Mouse (Mus musculus) intestine, embryonic 15.5 days (tissue): Measurements from ENCODE around the gene Mrps33. TPM values are rescaled to one million over a fixed set of nuclear protein-coding genes. Genes with fewer than 3 reads are reported as not detected.

ENCODE experiments used
- ATAC-seq: fragments of 200-750 bp; cut with Nextera tagmentation; 2 replicates; pipeline ENCODE4 v1.8.0; 2017; ENCODE audit warnings: moderate TSS enrichment, moderate library complexity
- H3K27ac ChIP-seq: fragments of 300-500 bp; sonication (generic); 2 replicates; pipeline ENCODE4 v1.5.1; 2015; ENCODE audit warnings: mild to moderate bottlenecking, inconsistent platforms
- H3K27me3 ChIP-seq: fragments of 300-500 bp; sonication (generic); replicated peaks from 2 replicates; pipeline ENCODE4 v1.6.1; 2015; ENCODE audit warnings: inconsistent platforms
- H3K36me3 ChIP-seq: fragments of 300-500 bp; sonication (generic); 2 replicates; pipeline ENCODE4 v1.6.1; 2015; ENCODE audit warnings: inconsistent platforms
- H3K4me1 ChIP-seq: fragments of 300-500 bp; sonication (generic); replicated peaks from 2 replicates; pipeline ENCODE4 v1.6.1; 2015; ENCODE audit warnings: inconsistent platforms
- H3K4me2 ChIP-seq: fragments of 300-500 bp; sonication (generic); replicated peaks from 2 replicates; pipeline ENCODE4 v1.6.1; 2015; ENCODE audit warnings: mild to moderate bottlenecking, inconsistent platforms
- H3K4me3 ChIP-seq: fragments of 300-500 bp; sonication (generic); replicated peaks from 2 replicates; pipeline ENCODE4 v1.5.1; 2015; ENCODE audit warnings: inconsistent platforms
- H3K9ac ChIP-seq: fragments of 300-500 bp; sonication (generic); 2 replicates; pipeline ENCODE4 v1.6.1; 2015; ENCODE audit warnings: inconsistent platforms
- H3K9me3 ChIP-seq: fragments of 300-500 bp; sonication (generic); 2 replicates; pipeline ENCODE4 v1.6.1; 2016; ENCODE audit warnings: inconsistent platforms
- WGBS: fragments of 180-500 bp; shearing (Covaris S2); methylation state at CpG from one replicate; pipeline ENCODE4 v1.1.7; 2015; 5-methylcytosine and 5-hydroxymethylcytosine counted together
- polyA plus RNA-seq: library from polyadenylated mRNA; unstranded; fragments of >200 nt; fragmentation: Nextera tagmentation; extraction: Ambion mirVana; gene quantifications from 2 replicates; pipeline ENCODE4 v1.2.1, GENCODE M21; 2015

The Mrps33 gene
- polyA plus RNA-seq = 175 and 192 TPM in 2 replicates

DNA sequence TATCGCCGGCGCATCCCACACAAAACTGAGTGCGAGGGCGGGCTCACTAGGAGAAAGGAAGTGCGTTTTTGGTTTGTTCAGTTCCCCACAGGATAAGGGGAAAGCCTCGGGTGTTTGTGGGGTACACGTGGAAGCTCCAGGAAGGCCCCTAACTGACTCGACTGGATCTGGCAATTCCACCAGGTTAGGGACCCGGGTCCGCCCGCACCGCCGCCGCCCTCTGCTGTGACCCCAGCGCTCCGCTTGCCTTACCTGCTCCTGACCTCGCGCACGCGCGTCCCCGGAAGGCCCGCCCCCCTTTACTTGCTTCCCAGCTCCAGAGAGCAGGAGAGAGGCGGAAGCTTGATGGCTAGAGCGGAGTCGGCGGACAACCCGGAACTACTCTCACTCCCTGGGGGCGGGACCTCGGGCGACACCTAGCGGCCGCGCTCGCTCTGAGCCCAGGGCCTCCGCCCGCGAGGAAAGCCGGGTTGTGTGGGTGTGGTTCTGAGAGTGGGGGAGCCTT, at the start of gene Mrps33:
Gene Mrps33, minus strand, starts transcription at position 377 of the 505 bp plus-strand sequence.
- 0% methylated on average over 40 of the region's 40 CpGs for WGBS
- ATAC-seq = peak; percentile 99
- H3K4me1 ChIP-seq = no peaks in the 10 kb centered on the region
- no peaks in the 10 kb centered on the region for H3K9me3 ChIP-seq
- H3K4me3 ChIP-seq = peak within 1 kb of the TSS; percentile 68
- no peaks in the 10 kb centered on the region for H3K36me3 ChIP-seq
- no peak within 1 kb of the TSS for H3K27ac ChIP-seq
- peak within 1 kb of the TSS; percentile 59 for H3K4me2 ChIP-seq
- H3K9ac ChIP-seq = peak within 1 kb of the TSS; percentile 64
- no peaks in the 10 kb centered on the region for H3K27me3 ChIP-seq

DNA sequence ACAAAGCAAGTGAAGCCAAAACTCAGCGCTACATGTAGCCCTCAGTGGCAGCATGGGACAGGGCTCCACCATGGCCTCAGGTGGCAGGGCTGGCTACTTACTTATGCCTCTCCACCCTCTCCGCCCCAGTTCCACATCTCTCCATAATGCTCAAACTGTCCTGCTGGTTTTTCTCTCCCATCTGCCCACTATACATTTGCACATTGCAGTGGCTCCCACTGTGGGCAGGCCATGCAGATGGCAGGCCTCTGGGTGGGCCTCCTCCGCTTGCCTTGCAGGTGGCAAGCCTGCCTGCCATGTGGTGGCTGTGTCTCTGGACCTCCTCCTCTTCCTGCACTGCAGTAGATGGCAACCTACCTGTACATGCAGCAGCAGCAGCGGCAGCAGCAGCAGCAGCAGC, 38.9 kb upstream of the Mrps33 start:
- Histone ChIP-seq H3K4me2 (no peak overlapping the region), H3K9ac (no peak overlapping the region), H3K27me3 (no peaks in the 10 kb centered on the region), H3K27ac (no peak overlapping the region), H3K9me3 (no peaks in the 10 kb centered on the region), H3K4me3 (no peak overlapping the region), H3K36me3 (no peaks in the 10 kb centered on the region), H3K4me1 (no peaks in the 10 kb centered on the region)
- WGBS = 88% methylated on average over 4 of the region's 4 CpGs
- no peak for ATAC-seq

DNA sequence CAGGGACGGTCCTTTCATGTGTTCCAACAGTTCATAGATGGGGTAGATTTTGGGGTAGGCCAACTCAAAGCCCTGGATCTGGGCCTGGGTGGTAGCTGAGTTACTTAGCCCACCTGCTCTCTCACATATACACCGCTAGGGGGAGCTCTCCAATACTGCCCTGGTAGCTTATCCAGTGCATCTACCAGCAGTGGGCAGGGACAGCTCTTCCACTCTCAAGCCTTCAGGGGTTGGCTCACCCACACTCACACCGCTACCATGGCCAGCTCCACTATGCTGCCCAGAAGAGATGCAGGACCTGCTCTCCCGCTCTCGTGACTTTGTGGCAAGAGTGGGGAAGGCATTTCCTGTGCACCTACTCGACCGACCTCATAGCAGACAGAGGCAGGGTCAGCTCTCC, 38.0 kb upstream of the Mrps33 start:
- no peak overlapping the region for H3K9ac ChIP-seq
- H3K4me3 ChIP-seq = no peak overlapping the region
- no peaks in the 10 kb centered on the region for H3K9me3 ChIP-seq
- ATAC-seq = no peak
- H3K4me1 ChIP-seq = no peaks in the 10 kb centered on the region
- H3K36me3 ChIP-seq = no peaks in the 10 kb centered on the region
- H3K27ac ChIP-seq = no peak overlapping the region
- no peaks in the 10 kb centered on the region for H3K27me3 ChIP-seq
- H3K4me2 ChIP-seq = no peak overlapping the region
- WGBS = 42% methylated on average over 7 of the region's 7 CpGs

DNA sequence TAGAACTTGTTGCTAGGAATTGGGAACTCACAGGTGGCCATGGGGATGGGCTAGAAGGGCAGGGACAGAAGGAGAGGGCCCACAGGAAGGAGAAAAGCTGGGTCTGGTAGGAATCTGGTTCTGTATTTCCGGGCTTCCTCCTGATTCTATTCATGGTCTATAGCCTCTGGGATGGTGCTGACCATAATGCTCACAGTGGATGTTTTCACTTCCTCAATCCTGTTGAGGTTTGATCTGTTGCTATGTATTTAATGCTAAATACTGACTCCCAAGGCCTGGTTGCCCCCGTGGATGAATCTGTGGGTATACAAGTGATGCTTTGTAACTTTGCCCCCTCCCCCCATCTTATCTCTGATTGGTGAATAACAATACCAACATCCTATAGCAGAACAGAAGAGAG, 36.8 kb upstream of the Mrps33 start:
- no peaks in the 10 kb centered on the region for H3K9me3 ChIP-seq
- no peak for ATAC-seq
- H3K27me3 ChIP-seq = no peaks in the 10 kb centered on the region
- no peak overlapping the region for H3K9ac ChIP-seq
- no peak overlapping the region for H3K4me2 ChIP-seq
- no peaks in the 10 kb centered on the region for H3K36me3 ChIP-seq
- no peaks in the 10 kb centered on the region for H3K4me1 ChIP-seq
- H3K4me3 ChIP-seq = no peak overlapping the region
- 76% methylated on average over 2 of the region's 2 CpGs for WGBS
- no peak overlapping the region for H3K27ac ChIP-seq

DNA sequence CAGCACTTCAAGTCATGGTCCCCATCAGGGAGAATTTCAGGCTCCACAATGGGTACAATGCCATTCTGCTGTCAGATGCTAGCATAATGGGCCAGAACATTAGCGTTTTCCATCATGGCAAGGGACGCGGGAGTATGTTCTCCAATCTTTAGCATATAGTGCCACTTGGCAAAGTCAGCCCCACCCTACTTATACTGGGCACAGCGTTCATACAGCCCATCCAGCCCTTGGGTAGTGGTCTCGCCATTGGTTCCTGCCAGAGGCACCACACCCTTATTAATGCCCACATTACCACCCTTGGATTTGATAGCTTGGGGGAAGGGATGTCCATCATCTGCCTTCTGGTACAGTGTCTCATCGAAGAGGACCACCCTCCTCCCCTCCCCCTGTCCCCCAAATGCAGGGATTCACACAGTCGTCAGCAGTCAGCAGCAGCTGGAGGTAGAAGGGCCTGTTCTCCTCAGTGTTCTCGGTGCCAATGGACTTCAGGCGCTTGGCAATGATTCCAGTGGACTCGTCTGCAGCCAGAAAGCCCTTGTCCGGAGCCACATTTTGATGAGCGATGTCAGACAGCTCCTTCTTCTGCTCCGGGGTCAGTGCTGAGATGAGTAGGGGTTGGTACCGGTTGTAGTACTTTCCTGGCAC, 33.0 kb upstream of the Mrps33 start:
- Histone ChIP-seq H3K9me3 (no peaks in the 10 kb centered on the region), H3K4me3 (no peak overlapping the region), H3K27me3 (no peaks in the 10 kb centered on the region), H3K4me2 (no peak overlapping the region), H3K36me3 (no peaks in the 10 kb centered on the region), H3K4me1 (no peaks in the 10 kb centered on the region), H3K27ac (no peak overlapping the region), H3K9ac (no peak overlapping the region)
- ATAC-seq = no peak
- WGBS = 91% methylated on average over 14 of the region's 14 CpGs

DNA sequence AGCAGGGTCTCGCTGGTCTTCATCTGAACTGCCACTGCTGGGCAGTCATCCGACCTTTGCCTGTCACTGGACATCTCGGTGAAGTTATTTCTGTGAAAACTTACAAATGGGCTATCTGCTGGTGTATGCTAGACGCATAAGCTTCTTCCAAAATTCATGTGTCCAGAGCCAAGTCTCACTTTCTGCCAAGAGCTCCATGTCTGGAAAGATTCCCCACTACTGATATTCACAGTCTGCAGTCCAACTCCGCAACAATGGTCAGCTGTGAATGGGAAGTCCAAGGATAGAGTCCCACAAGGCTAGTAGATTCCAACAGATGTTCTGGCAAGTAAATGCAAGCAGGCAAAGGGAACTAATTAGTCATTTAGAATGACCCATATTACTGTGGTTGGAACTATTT, 17.9 kb upstream of the Mrps33 start:
- no peaks in the 10 kb centered on the region for H3K4me1 ChIP-seq
- ATAC-seq = no peak
- no peak overlapping the region for H3K27ac ChIP-seq
- H3K4me3 ChIP-seq = no peak overlapping the region
- no peak overlapping the region for H3K4me2 ChIP-seq
- H3K9ac ChIP-seq = no peak overlapping the region
- no peaks in the 10 kb centered on the region for H3K27me3 ChIP-seq
- 88% methylated on average over 5 of the region's 5 CpGs for WGBS
- H3K9me3 ChIP-seq = no peaks in the 10 kb centered on the region
- H3K36me3 ChIP-seq = no peaks in the 10 kb centered on the region

DNA sequence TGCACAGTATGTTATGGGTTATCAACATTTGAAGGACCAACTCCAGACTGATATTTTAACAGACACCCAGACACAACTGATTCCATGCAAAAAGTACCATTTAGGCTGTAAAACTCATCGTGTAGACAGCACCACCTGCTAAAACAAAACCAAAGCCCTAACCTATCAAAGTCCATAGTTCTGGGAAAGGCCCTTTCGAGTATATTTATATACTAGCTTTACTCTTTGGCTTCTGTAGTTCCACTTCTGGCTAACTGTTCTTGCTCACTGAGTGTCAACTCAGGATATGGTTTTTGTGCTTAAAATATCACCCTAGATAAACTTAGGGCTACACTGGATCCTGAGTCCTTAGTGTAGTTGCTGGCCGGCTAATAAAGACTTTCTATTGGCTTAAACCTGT, 10.5 kb upstream of the Mrps33 start:
- no peaks in the 10 kb centered on the region for H3K36me3 ChIP-seq
- no peak overlapping the region for H3K4me3 ChIP-seq
- H3K27me3 ChIP-seq = no peaks in the 10 kb centered on the region
- no peak overlapping the region for H3K4me2 ChIP-seq
- no peak overlapping the region for H3K9ac ChIP-seq
- H3K27ac ChIP-seq = no peak overlapping the region
- no peaks in the 10 kb centered on the region for H3K9me3 ChIP-seq
- no peak for ATAC-seq
- no peaks in the 10 kb centered on the region for H3K4me1 ChIP-seq
- 83% methylated on average over 3 of the region's 3 CpGs for WGBS

DNA sequence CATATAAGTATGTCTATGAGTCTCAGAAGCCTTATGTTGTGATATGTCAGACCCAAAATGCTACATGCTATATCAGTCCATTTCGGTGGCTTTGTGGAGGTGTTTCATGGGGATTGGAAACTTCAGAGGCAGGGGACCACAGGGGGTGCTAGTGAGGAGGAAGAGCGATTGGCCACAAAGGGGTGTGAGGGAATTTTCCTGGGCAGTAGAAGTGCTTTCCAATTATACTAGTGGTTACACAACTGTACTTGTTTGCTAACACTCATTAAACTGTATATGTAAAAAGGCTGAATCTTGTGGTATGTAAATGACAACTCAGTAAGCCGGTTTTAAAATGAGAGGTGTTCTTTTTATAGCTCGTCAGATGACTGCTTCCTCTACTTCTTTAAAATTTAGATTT, 8.1 kb upstream of the Mrps33 start:
- H3K27ac ChIP-seq = no peak overlapping the region
- H3K9me3 ChIP-seq = no peaks in the 10 kb centered on the region
- no peak overlapping the region for H3K9ac ChIP-seq
- H3K36me3 ChIP-seq = no peaks in the 10 kb centered on the region
- H3K4me2 ChIP-seq = no peak overlapping the region
- H3K4me3 ChIP-seq = no peak overlapping the region
- no peak for ATAC-seq
- H3K27me3 ChIP-seq = no peaks in the 10 kb centered on the region
- 55% methylated on average over 4 of the region's 4 CpGs for WGBS
- H3K4me1 ChIP-seq = no peaks in the 10 kb centered on the region

DNA sequence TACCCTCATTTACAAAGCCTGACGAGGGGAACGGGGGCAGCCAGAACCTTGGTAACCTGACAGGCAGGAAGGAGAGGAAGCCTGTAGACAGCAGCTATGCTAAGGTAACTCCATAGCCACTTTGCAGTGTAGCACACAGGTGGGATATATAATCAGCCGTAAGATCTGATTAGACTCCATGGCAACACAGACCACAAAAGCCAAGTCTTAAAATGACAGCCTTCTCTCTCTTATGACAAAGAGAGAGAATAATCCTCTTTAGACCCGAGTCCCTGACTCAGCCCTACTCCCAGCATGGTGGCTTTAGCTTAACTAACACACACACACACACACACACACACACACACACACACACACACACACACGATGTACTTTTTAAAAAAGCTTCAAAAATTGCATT, 2.3 kb downstream of the Mrps33 start:
- no peaks in the 10 kb centered on the region for H3K4me1 ChIP-seq
- no peak for ATAC-seq
- no peak overlapping the region for H3K4me3 ChIP-seq
- H3K27ac ChIP-seq = no peak overlapping the region
- no peaks in the 10 kb centered on the region for H3K9me3 ChIP-seq
- H3K4me2 ChIP-seq = no peak overlapping the region
- H3K36me3 ChIP-seq = no peaks in the 10 kb centered on the region
- no peaks in the 10 kb centered on the region for H3K27me3 ChIP-seq
- 74% methylated on average over 5 of the region's 5 CpGs for WGBS
- H3K9ac ChIP-seq = no peak overlapping the region

DNA sequence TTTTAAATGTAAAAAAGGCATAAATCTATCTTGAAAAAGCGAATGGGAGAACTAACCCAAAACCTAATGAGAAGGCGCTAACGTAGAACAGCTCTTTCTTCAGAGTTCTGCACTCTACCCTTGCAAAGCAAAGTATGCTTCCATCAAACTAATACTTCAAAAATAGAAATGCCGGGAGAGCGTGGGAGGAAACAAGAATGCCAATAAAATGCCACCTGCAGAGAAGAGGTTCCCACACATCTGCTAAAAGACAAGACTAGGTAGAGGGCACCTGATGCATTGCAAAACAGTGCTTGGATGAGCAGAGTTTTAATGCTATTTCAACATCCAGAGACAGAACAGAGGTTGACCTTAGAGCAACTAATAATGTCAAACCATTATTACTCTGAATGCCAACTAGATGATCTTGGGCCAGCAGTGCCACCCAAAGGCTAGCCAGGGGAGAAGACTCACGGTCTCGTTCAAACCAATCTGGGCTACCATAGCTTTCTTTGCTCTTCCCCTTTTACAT, 3.7 kb downstream of the Mrps33 start:
- ATAC-seq = no peak
- no peaks in the 10 kb centered on the region for H3K4me1 ChIP-seq
- H3K36me3 ChIP-seq = 0 out of 2 replicates have a peak, but pooled peaks cover 6% of the 10 kb centered on the region
- H3K9me3 ChIP-seq = no peaks in the 10 kb centered on the region
- no peak overlapping the region for H3K4me2 ChIP-seq
- H3K27ac ChIP-seq = no peak overlapping the region
- no peaks in the 10 kb centered on the region for H3K27me3 ChIP-seq
- H3K9ac ChIP-seq = no peak overlapping the region
- 95% methylated on average over 7 of the region's 7 CpGs for WGBS
- no peak overlapping the region for H3K4me3 ChIP-seq

DNA sequence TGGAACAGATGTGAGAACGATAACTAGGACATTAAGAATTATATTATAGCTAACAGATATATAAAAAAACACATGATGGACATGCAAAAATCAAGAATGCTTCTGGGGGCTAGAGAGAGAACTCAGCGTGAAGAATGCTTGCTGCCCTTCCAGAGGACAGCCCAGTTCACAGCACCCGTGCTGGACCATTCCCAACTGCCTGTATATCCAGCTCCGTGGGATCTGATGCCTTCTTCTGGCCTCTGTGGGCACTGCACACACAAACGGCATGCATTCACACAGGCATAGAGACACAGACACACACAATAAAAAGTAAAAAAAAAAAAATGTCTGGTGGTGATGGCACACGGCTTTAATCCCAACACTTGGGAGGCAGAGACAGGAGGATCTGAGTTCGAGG, 4.5 kb downstream of the Mrps33 start:
- H3K4me3 ChIP-seq = no peak overlapping the region
- WGBS = 94% methylated on average over 7 of the region's 7 CpGs
- no peaks in the 10 kb centered on the region for H3K27me3 ChIP-seq
- H3K9ac ChIP-seq = no peak overlapping the region
- H3K36me3 ChIP-seq = peaks cover 6% of the 10 kb centered on the region; the same call in 1 of the 2 replicates
- no peak for ATAC-seq
- no peak overlapping the region for H3K27ac ChIP-seq
- no peaks in the 10 kb centered on the region for H3K4me1 ChIP-seq
- no peaks in the 10 kb centered on the region for H3K9me3 ChIP-seq
- no peak overlapping the region for H3K4me2 ChIP-seq

DNA sequence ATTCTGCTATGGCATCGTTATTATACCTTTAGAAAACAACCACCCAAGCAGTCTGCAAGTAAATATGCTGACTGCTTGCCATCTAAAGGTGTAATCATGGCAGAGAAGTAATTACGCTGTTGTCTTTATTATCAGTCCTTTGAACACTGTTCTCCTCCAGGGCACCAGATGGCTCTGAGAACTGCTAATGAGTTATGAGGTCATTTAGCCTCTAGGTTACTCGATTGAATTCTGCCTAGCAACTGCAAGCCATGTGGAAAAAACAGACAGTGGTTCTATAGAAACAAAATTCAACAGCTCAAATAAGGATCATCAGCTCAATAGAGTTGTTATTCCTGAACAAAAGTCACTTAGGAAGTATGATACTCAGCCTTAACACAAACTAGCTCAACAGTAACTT, 4.9 kb downstream of the Mrps33 start:
- Histone ChIP-seq H3K27me3 (no peaks in the 10 kb centered on the region), H3K4me2 (no peak overlapping the region), H3K27ac (no peak overlapping the region), H3K9me3 (no peaks in the 10 kb centered on the region), H3K4me1 (no peaks in the 10 kb centered on the region), H3K9ac (no peak overlapping the region), H3K4me3 (no peak overlapping the region), H3K36me3 (peaks cover 6% of the 10 kb centered on the region; the same call in 1 of the 2 replicates)
- no peak for ATAC-seq
- 69% methylated on average over 3 of the region's 3 CpGs for WGBS

DNA sequence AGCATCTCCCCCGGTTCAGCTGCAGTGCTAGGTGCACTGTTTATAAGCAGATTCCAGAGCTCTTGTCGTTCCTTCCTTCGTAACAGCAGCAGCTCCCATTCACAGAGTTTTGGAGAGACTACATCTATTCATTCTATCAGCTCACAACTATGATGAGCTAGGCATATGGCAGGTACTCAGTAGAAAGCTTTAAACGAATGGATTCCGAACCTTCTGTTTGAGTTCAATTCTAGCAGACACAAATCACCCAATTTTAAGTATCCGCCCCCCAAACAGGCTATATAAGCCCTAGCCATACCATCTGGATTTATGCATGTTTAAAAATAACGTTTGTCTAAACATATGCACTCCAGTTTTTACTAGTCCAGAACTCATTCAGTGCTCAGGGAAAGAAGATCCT, 9.8 kb downstream of the Mrps33 start:
- H3K27me3 ChIP-seq = no peaks in the 10 kb centered on the region
- no peak overlapping the region for H3K27ac ChIP-seq
- WGBS = 89% methylated on average over 7 of the region's 7 CpGs
- H3K4me2 ChIP-seq = no peak overlapping the region
- H3K9me3 ChIP-seq = no peaks in the 10 kb centered on the region
- ATAC-seq = no peak
- peaks cover 10% of the 10 kb centered on the region; the same call in 1 of the 2 replicates for H3K36me3 ChIP-seq
- no peak overlapping the region for H3K9ac ChIP-seq
- H3K4me3 ChIP-seq = no peak overlapping the region
- H3K4me1 ChIP-seq = no peaks in the 10 kb centered on the region
